Mouse (Mus musculus) kidney, adult 2 months (tissue): Measurements from ENCODE around the gene Fosb.

Experiments used
- CTCF ChIP-seq: fragments of 200-500 bp; conservative IDR thresholded peaks from 2 replicates; pipeline ENCODE4 v1.5.1; 2011; ENCODE audit warnings: low read depth, mild to moderate bottlenecking, control low read depth, low read length, moderate library complexity, mixed read lengths; ENCODE audit not compliant: insufficient read depth, insufficient read length
- POLR2A ChIP-seq: fragments of 200-500 bp; IDR thresholded peaks from one replicate; pipeline ENCODE4 v1.6.1; 2011; ENCODE audit warnings: low read depth, low read length, control low read depth

DNA sequence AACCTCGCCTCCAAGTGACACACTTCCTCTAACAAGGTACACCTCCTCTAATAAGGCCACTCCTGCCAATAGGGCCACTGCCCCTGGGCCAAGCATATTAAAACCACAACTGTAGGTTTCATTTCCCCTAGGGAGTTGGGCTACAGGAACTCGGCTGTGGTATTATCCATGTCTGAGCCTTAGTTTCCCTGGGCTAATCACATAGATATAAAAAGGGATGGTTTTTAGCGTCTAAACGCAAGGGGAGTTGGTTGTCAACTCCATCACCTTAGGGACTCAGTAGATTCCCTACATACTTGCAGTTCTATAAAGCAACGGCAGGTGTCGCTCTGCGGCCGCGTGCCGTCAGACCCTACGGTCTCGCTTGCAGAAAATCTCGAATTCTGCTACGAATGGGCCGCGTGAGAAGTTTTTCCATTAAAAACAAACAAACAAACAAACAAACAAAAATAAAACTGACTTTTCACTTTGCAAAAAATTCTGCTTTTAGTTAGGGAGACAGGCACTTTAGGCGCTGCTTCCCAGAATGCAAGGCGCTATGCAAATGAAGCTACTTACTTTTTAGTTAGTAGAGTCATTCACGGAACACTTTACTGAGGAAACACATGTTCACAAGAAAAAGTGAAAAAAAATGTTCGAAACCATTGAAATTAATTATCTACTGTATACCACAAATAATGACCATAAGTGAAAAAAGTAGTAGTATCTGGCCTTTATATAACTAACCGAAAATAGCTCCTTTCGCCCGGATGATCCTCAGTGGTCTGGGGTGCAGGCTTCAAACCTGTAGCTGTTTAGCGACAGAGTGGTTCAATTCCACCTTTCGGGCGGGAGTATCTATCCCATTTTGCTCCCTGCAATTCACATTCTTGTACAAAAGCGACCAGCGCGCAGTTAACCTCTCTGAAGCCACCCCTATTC lies 9.1 kb downstream of the Fosb start:
- TF ChIP-seq POLR2A: no peak
- TF ChIP-seq CTCF: peak; percentile 96
